Mouse (Mus musculus): ENCODE measurements at regions not wholly inside any gene's neighbourhood (a gene's known extent, or its start where the extent isn't known, plus 50 kb on each side); places are given as distances from the start of the nearest gene placed in this dataset.

DNA sequence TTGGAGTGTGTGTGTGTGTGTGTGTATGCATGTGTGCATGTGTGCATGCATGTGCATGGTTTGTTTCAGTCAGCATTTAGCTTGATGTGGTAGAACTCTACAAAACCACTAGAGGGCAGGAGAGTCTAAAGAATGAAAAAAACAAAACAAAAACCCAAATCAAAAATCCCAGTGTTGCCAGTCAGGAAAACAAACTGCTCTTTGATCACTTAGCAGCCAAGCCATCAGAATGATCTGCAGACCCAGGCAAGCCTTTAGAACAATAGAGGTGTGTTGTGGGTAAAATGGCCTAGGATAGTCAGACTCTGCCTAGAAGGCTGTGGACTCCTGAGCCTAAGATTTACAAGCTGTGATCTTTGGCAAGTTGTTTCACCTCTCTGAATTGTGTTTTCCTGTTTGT, 91.7 kb downstream of the Slc30a10 start:
- TF ChIP-seq CTCF (IDR thresholded peaks at IDR 0.05; ENCODE audit: borderline replicate concordance, control insufficient read depth, extremely low read depth, insufficient read depth, low read length, poor library complexity) (no peak), POLR2A (IDR thresholded peaks at IDR 0.05; ENCODE audit: control insufficient read depth, extremely low read depth, insufficient read depth, low read length, poor library complexity) (no peak)
- no peak overlapping the region for H3K4me3 ChIP-seq (ENCODE audit: control insufficient read depth, insufficient read depth, low read length)
- no peak for DNase-seq
- H3K27me3 ChIP-seq (ENCODE audit: control insufficient read depth, insufficient read depth, low read length) = no peaks in the 10 kb centered on the region
- H3K36me3 ChIP-seq (ENCODE audit: control insufficient read depth, insufficient read depth, low read length) = no peaks in the 10 kb centered on the region
- H3K4me1 ChIP-seq (replicated peaks; ENCODE audit: control insufficient read depth, insufficient read depth, low read length) = no peaks in the 10 kb centered on the region
- H3K27ac ChIP-seq (ENCODE audit: control insufficient read depth, insufficient read depth, low read length) = no peak overlapping the region

DNA sequence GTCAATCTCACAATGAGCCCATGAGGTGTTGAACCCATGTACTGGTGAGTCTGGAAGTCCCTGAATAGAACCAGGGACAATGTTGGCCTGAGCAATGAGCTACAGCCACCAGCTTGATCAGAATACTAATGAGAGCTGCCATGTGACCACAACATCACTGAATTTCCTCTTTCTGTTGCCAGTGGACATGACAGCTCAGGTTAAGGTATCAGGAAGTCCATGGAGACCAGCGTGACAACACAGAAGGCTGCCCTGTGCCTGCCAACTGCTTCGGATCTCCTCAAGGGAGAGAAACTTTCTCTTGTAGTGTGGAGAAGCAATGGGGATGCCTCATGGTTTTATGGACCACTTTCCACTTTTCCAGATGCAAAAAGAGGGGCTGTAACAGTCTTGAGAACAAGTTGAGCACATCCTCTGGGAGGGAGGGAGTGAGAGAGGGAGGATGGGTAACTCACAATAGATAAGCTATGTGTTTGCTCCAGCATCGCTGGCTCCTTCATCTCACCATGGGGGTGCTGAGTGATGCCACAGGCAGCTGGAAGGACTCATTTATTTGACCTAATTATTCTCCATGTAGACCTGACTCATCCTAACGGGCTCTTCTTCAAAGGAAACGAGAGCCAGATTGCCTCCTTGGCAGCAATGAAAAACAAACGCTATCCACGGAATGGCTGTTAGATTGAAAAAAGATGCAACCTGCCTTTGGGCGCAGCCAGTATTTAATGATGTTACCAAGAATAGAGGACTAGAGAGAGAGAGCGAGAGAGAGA, 118.3 kb downstream of the Slc30a10 start:
- H3K27me3 ChIP-seq (ENCODE audit: control insufficient read depth, insufficient read depth, low read length) = no peaks in the 10 kb centered on the region
- TF ChIP-seq POLR2A (IDR thresholded peaks at IDR 0.05; ENCODE audit: control insufficient read depth, extremely low read depth, insufficient read depth, low read length, poor library complexity) = no peak
- no peak for TF ChIP-seq CTCF (IDR thresholded peaks at IDR 0.05; ENCODE audit: borderline replicate concordance, control insufficient read depth, extremely low read depth, insufficient read depth, low read length, poor library complexity)
- no peak overlapping the region for H3K4me3 ChIP-seq (ENCODE audit: control insufficient read depth, insufficient read depth, low read length)
- no peak for DNase-seq
- no peak overlapping the region for H3K27ac ChIP-seq (ENCODE audit: control insufficient read depth, insufficient read depth, low read length)
- 63% methylated on average over 9 of the region's 9 CpGs for WGBS
- no peaks in the 10 kb centered on the region for H3K4me1 ChIP-seq (replicated peaks; ENCODE audit: control insufficient read depth, insufficient read depth, low read length)
- no peaks in the 10 kb centered on the region for H3K36me3 ChIP-seq (ENCODE audit: control insufficient read depth, insufficient read depth, low read length)

DNA sequence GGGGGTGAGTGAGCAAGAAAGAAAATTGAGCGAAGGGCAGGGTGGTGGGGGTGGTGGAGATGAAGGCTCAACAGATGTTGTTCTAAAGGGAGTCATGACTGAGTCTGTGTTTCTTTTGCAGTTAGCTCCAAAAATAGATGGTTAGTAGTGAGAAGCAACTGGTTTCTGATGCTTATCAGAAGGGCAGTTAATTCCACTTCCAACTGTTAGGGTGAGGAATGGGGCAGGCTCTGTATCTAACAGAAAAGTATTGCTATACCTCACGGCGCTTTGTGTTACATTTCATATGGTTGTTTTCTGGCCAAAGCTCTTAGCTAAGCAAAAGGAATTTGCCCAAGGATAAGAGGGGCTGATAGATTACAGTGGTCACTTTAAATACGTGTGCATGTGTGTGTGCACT, 120.3 kb downstream of the Slc30a10 start:
- 76% methylated on average over 4 of the region's 4 CpGs for WGBS
- no peaks in the 10 kb centered on the region for H3K4me1 ChIP-seq (replicated peaks; ENCODE audit: control insufficient read depth, insufficient read depth, low read length)
- no peak for TF ChIP-seq POLR2A (IDR thresholded peaks at IDR 0.05; ENCODE audit: control insufficient read depth, extremely low read depth, insufficient read depth, low read length, poor library complexity)
- TF ChIP-seq CTCF (IDR thresholded peaks at IDR 0.05; ENCODE audit: borderline replicate concordance, control insufficient read depth, extremely low read depth, insufficient read depth, low read length, poor library complexity) = no peak
- H3K27ac ChIP-seq (ENCODE audit: control insufficient read depth, insufficient read depth, low read length) = no peak overlapping the region
- no peak overlapping the region for H3K4me3 ChIP-seq (ENCODE audit: control insufficient read depth, insufficient read depth, low read length)
- no peak for DNase-seq
- no peaks in the 10 kb centered on the region for H3K36me3 ChIP-seq (ENCODE audit: control insufficient read depth, insufficient read depth, low read length)
- no peaks in the 10 kb centered on the region for H3K27me3 ChIP-seq (ENCODE audit: control insufficient read depth, insufficient read depth, low read length)

- Histone ChIP-seq H3K27me3 (ENCODE audit: control insufficient read depth, insufficient read depth, low read length) (no peaks in the 10 kb centered on the region), H3K27ac (ENCODE audit: control insufficient read depth, insufficient read depth, low read length) (no peak overlapping the region), H3K4me3 (ENCODE audit: control insufficient read depth, insufficient read depth, low read length) (no peak overlapping the region), H3K36me3 (ENCODE audit: control insufficient read depth, insufficient read depth, low read length) (no peaks in the 10 kb centered on the region), H3K4me1 (replicated peaks; ENCODE audit: control insufficient read depth, insufficient read depth, low read length) (no peaks in the 10 kb centered on the region)
- DNase-seq = no peak
- 96% methylated on average over 1 of the region's 1 CpGs for WGBS
- no peak for TF ChIP-seq CTCF (IDR thresholded peaks at IDR 0.05; ENCODE audit: borderline replicate concordance, control insufficient read depth, extremely low read depth, insufficient read depth, low read length, poor library complexity)
- TF ChIP-seq POLR2A (IDR thresholded peaks at IDR 0.05; ENCODE audit: control insufficient read depth, extremely low read depth, insufficient read depth, low read length, poor library complexity) = no peak
Observed at GRCm38 (mm10) chr1:185579824-185580223, 125.2 kb downstream of the Slc30a10 start.

- no peak for DNase-seq
- no peak overlapping the region for H3K27ac ChIP-seq (ENCODE audit: control insufficient read depth, insufficient read depth, low read length)
- no peaks in the 10 kb centered on the region for H3K27me3 ChIP-seq (ENCODE audit: control insufficient read depth, insufficient read depth, low read length)
- WGBS = 88% methylated on average over 6 of the region's 6 CpGs
- H3K36me3 ChIP-seq (ENCODE audit: control insufficient read depth, insufficient read depth, low read length) = no peaks in the 10 kb centered on the region
- no peaks in the 10 kb centered on the region for H3K4me1 ChIP-seq (replicated peaks; ENCODE audit: control insufficient read depth, insufficient read depth, low read length)
- no peak for TF ChIP-seq POLR2A (IDR thresholded peaks at IDR 0.05; ENCODE audit: control insufficient read depth, extremely low read depth, insufficient read depth, low read length, poor library complexity)
- TF ChIP-seq CTCF (IDR thresholded peaks at IDR 0.05; ENCODE audit: borderline replicate concordance, control insufficient read depth, extremely low read depth, insufficient read depth, low read length, poor library complexity) = no peak
- no peak overlapping the region for H3K4me3 ChIP-seq (ENCODE audit: control insufficient read depth, insufficient read depth, low read length)
Observed at GRCm38 (mm10) chr1:185585191-185585870, 130.7 kb downstream of the Slc30a10 start.

DNA sequence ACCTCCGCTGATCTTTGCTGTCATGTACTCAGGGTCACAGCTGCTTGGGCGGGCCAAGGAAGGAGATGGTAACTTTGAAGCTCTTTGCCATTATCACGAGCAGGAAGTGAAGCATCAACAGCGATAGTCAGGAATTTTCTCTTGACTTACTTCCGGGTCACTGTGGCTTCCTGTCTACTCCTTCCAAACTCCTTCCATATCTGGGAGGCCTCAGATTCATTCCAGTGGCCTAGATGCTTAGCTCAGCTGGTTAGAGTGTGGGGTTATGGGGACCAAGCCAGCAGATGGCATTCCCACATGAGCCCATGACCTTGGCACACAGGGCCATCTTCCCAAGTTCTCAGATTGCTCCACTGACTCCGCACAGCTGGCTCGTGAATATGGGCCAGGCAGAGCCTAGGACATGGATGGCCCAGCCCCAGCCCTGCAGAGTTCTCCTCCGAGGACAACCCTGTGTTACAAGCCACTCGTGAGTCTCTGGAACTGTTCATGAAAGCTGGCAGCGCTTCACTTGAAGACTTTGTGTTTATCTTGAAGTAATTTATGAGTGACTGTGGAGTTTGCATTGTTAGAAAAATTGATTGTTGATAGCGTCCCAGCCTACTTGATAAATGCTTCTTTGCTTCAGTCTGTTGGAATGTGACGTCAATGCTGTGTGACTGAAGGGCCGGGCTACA, 133.2 kb downstream of the Slc30a10 start:
- Histone ChIP-seq H3K4me1 (replicated peaks; ENCODE audit: control insufficient read depth, insufficient read depth, low read length) (no peaks in the 10 kb centered on the region), H3K27me3 (ENCODE audit: control insufficient read depth, insufficient read depth, low read length) (no peaks in the 10 kb centered on the region), H3K27ac (ENCODE audit: control insufficient read depth, insufficient read depth, low read length) (no peak overlapping the region), H3K4me3 (ENCODE audit: control insufficient read depth, insufficient read depth, low read length) (no peak overlapping the region), H3K36me3 (ENCODE audit: control insufficient read depth, insufficient read depth, low read length) (no peaks in the 10 kb centered on the region)
- WGBS = 82% methylated on average over 13 of the region's 13 CpGs
- DNase-seq = no peak
- TF ChIP-seq POLR2A (IDR thresholded peaks at IDR 0.05; ENCODE audit: control insufficient read depth, extremely low read depth, insufficient read depth, low read length, poor library complexity) = no peak
- TF ChIP-seq CTCF (IDR thresholded peaks at IDR 0.05; ENCODE audit: borderline replicate concordance, control insufficient read depth, extremely low read depth, insufficient read depth, low read length, poor library complexity) = no peak
